Mouse (Mus musculus): ENCODE results near the gene Tgfbr3.

Gene Tgfbr3

DNA sequence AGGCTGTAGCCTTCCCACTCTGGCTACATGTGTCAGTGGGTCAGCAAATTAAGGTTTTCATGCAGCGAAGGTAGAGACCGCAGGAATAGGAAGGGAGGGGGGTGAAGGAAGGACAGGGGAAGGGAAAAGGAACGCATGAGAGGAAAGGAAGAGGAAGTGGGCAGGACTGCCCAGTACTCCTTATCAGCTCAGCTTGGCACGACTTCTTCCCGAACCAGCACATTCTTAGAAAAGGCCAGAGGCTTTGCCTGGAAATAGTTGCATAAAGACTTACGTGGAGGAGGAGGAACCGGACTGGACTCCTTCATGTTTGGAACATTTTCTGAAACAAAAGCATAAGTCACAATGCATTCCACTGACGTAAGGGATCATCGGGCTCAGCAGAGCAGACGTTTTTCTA is 168.3 kb downstream of the Tgfbr3 start:
- in situ Hi-C loops (cut with MboI; ENCODE audit: unreplicated experiment in 2 of 2) = no loop called here

DNA sequence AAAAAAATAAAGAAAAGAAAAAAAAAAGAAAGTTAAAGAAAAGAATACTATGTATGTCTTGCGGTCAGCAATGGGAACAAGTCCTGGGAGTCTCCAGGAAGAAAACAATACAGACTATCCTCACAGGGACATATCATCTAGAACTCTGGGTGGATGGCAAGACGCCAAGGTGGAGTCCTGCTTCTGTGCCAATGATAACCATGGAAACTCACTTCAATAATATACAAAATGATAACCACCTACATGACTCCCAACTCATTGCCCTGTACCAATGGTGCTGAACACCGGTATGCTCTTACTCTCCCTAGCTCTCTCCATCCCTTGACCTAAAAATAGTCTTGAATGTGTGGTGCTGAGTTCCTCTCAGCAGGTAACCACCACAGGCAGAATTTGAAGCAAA is 168.8 kb downstream of the Tgfbr3 start:
- in situ Hi-C loops (cut with MboI; ENCODE audit: unreplicated experiment in 2 of 2) = no loop called here

DNA sequence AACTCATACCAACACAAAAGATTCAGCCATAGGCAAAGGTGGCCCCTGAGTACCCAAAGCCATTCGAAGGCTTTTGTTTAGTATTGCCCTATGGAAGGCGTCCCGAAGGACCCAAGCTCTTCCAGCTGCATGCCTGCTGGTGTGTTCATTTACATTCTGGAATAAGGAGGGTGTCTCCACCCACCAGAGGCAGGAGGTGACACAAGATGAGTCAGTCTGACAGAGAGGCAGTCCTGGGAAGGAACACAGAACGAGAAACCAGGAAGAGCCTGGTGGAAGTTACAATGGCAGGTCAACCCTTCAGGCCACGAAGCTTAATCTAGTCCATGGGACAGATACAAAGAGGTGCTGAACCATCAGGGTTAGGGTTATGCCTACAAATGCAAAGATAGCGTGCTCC is 169.5 kb downstream of the Tgfbr3 start:
- in situ Hi-C loops (cut with MboI; ENCODE audit: unreplicated experiment in 2 of 2) = no loop called here

DNA sequence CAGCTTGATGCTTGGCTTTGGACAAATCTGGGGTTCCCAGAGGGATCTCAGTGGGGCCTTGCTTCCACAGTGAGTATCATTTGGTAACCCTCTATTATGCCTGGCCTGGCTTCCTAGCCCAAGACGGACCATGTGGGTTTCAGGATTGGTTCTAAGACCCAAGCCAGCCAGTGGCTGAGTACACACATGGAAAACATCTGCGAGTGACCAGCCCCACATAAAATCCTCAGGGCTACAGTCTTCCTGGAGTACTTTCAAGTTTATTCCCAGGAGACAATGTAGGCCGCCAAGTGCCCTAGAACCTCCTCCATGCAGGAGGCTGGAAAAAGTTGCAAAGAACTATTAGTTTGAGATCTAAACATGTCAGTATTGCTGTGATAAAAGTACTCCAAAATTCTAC is 172.6 kb downstream of the Tgfbr3 start:
- in situ Hi-C loops (cut with MboI; ENCODE audit: unreplicated experiment in 2 of 2) = no loop called here

DNA sequence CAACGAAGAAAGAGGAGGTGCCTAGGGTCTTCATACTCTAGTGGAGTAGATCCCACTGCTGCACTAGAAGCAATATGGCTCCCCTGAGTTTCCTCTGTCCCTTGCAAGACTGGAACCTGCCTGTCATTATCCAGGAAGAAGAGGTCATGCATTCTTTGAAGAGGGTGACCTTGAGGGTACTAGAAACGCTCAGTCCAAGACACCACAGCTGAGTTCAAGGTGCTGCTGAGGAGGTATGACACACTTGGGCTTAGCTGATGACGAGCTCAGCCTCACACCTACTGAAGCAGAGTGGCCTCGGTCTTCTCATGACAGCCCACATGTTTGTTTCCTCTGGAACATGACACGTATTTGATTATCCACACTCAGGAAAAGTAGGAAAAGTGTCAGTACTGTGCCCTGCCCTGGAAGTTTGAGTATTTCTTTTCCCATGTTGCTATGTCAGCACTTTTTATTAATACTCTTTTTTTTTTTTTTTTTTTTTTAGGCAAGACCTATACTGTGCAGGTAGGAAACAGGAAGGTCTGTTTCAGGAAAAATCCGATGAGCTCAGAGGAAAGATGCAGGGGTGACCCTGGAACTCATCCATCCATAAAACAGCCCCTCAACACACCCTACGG is 176.7 kb downstream of the Tgfbr3 start:
- in situ Hi-C loops (cut with MboI; ENCODE audit: unreplicated experiment in 2 of 2) = no loop called here

DNA sequence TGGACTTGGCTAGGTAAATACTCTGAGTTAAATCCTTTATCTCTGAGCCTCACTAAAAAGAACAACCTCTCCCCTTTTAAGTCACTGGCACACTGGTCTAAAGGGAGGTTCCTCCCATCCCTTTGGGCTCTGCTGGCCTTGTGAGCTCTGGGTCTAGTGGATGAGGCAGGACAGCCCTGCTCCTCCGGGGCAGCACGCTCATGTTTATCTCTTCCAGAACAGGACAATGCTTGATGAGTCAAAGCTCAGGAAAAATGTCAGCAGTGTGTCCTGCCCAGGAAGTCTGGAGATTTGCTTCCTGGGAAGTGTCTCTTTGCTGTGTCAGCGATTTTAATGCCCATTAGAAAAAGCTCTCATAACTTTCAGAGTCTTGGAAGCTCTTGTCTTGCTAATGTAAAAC is 177.6 kb downstream of the Tgfbr3 start:
- in situ Hi-C loops (cut with MboI; ENCODE audit: unreplicated experiment in 2 of 2) = no loop called here

DNA sequence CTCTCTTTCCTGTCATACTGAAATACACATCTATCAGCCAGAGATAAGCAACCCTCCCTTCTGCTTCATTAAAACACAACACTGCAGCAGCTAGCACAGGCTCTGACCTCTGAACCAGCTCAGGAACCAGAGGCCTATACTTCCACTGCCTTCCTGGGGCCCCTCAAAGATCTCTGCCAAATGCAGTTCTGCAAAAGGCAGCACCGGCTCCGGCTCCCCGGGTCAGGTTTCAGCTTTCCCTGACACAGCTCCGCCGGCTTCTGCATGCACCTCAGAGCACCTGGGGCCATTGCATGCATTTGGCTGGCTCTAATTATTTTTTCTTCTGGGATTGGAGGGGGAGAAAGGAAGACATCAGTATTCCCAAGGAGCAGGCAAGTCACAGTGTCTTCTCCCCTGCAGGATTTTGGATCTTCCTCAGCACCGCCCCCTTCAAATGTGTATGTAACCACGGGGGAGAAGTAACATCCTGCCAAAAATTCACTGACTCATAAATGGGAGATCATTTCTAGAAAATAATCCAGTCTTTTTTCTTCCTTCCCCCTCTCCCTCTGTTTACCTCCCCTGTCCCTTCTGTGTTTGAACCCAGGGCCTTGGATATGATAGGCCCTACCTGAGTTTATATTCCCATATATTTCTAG is 178.4 kb downstream of the Tgfbr3 start:
- in situ Hi-C loops (cut with MboI; ENCODE audit: unreplicated experiment in 2 of 2) = no loop called here

DNA sequence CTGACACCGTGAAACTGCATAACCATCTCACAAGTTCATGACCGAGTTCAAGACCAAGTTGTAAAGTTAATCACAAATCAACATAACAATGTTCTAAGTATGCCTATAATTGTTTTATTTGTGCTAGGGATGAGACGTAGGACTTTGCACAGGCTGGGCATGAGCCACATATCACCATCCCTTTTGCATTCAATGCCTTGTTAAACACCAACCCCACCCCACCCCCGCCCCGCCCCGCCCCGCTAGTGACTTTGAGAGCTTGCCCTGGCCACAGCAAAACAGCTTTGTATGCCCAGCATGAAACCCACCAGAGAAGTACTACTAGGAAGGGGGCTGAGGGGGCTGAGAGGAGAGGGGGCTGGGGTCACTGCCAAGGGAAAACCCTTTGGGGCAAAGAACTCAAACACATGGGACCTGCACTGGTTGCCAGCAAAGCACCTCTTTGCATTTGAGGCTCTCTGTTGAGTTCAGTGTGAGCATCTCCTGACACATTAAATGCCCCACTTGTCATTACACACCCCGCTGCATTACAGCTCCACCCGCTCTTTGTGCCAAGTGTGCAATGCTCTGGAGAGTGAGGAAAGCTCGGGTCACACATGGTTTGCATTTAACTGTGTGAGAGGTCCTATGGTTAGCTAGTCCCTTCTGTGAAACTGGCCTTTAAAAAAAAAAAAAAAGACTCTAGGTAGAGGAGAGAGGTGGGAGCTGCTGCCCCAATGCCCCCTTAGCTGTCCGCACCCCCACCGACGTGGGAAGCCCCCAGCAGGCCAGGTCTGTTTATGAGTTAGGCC is 179.1 kb downstream of the Tgfbr3 start:
- in situ Hi-C loops (cut with MboI; ENCODE audit: unreplicated experiment in 2 of 2) = no loop called here

DNA sequence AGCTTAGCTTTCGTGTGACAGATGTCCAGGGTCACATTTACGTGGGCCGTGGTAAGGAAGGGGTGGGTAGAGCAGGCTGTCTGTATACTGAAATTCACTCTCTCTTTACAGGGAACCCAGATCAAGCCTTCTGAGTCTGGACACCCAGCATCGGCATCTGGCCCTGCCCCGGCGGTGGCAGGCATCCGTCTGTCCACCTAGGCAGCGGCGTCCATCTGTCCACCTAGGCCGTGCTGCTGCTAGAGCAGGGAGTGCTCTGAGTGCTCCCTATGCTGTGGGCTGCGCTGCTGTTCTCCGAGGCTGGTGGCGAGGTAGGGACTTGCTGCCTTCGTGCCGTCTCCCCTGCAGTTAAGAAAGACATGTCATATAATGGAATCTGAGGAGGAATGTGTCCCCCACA is 180.0 kb downstream of the Tgfbr3 start:
- in situ Hi-C loops (cut with MboI; ENCODE audit: unreplicated experiment in 2 of 2) = no loop called here

DNA sequence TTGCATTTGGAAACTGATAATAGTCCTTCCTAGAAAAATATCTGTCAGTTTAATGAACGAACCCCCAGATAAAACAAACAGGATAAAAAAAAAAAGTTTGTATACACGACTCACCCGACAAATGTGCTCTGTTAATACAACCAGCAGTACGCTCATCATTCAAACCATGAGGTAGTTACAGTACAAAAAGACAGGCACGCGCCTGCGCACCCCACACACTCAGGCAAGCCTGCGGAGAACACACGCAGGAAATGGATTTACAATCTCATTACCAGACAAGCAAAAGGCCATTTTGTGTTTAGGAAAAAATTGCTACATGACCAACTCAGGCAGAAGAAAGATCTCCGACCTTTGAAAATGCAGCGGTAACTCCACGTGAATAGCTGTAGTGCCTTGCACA is 182.6 kb downstream of the Tgfbr3 start:
- in situ Hi-C loops (cut with MboI; ENCODE audit: unreplicated experiment in 2 of 2) = no loop called here

DNA sequence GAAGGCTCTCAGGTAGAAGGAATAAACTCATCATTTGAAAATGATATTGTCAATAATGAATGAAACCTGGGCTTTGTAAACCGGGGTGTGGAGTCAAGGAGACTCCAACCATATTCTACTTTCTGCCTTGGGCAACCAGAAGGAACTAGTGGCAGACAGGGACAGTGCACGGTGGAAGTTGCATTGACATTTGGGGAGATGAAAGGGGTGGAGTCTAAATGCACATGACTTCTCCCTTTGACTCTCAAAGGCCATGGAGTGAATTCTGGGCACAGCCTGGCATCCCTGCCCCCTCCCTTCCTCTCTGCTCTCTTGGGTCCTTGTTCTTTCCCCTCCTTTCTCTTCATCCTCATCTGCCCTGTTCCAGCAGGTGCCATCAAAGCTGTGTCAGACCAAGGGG is 183.3 kb downstream of the Tgfbr3 start:
- in situ Hi-C loops (cut with MboI; ENCODE audit: unreplicated experiment in 2 of 2) = no loop called here

DNA sequence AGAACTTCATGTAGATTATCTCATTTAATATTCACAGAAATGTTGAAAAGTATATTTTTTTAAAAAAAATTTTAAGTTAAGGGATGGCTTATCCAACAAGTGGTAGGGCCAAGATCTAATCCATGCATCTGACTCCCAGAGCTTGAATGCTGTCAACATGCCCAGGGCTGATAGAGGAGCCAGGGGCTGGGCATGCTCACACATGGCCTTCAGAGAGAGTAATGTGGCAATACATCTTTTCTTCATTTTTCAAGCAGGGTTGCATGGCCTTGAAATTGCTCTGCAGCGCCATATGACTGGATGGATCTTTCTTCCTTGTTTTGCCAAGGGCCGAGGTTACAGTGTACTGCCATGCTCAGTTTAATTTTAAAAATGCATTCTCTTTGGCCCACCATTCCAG is 185.8 kb downstream of the Tgfbr3 start:
- in situ Hi-C loops (cut with MboI; ENCODE audit: unreplicated experiment in 2 of 2) = no loop called here

DNA sequence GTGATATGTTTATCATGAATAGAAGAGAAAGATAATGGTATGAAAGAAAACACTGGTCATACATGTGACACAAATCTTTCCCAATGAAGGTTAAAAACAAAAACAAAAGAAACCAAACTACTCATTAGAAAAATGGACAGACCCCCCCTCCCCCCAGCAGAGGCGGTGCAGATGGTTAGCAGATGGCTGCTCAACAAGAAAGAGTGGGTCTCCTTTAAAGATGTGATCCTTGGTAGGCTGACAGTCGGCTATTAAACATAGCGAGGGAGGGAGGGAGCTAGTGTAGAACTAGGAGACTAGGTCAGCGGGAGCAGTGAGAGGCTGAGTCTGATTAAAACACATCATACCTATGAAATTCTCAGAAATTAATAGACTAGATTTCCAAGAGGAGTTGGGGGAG is 186.5 kb downstream of the Tgfbr3 start:
- in situ Hi-C loops (cut with MboI; ENCODE audit: unreplicated experiment in 2 of 2) = no loop called here

DNA sequence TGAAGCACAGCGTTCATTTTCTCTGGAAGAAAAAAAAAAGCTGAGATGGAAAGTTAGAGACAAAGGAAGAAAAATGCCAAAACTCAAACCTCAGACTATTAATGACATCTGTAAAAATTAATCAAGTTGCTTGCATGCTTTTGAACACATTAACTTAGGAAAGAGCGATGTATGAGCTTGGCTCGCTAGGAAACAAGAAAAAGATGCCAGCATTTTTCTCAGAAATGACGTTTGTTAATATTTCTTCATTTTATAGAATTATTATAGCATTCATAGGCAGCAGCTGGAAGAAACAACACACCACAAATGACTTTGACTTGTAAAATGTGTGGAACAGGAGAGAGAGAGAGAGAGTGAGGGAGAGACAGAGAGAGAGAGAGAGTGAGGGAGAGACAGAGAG is 187.7 kb downstream of the Tgfbr3 start:
- in situ Hi-C loops (cut with MboI; ENCODE audit: unreplicated experiment in 2 of 2) = no loop called here

DNA sequence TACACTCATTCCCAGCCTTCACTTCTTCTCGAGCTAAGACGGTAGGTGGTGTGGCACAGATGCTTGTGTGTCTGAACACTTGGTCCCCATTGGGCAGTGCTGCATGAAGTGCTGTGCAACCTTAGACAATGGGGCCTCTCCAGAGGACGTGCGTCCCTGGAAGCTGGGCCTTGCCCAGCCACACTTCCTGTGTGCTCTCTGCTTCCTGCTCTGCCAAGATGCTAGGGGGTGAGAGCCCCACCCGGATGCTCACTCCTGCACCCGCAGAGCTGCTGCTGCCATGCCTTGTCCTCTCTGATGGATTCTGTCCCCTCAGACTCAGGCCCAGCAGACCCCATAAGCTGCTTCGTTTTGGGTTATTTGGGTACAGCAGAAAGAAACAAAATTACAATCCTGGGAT is 188.3 kb downstream of the Tgfbr3 start:
- in situ Hi-C loops (cut with MboI; ENCODE audit: unreplicated experiment in 2 of 2) = no loop called here

DNA sequence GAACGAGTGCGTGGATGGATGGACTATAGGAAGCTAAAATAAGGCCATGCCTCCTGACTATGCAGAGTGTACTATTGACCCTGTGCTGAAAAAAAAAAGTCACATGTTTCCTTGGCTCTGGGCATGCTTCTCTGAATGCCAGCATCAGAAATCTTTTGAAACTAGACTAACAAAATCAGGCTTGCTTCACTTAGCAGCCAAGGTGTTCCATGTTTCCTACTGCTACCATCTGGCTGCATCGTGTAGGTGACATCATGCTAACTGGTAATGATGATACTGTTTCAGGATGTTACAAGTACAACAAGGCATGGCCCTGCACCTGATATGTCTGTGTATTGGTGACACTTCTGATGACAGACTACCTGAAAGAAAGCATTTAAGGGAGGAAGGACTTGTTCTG is 189.8 kb downstream of the Tgfbr3 start:
- in situ Hi-C loops (cut with MboI; ENCODE audit: unreplicated experiment in 2 of 2) = no loop called here

DNA sequence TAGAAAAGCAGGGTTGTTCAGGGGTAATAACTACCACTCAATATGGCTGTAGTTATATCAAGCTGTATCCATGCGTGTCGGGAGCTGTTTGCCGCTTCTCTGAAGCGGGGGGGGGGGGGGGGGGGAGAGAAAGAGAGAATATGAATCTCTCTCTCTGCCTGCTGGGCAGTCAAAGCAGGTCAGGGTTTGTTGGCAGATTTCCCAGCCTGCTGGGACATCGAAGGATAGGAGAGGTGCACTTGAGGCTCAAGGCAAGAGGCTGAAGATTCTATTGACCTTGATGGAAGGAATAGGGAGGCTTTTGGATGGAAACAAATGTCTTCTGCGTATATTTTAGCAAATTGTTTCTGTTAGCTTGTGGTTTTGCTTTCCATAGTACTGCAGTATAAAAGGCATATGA is 190.4 kb downstream of the Tgfbr3 start:
- in situ Hi-C loops (cut with MboI; ENCODE audit: unreplicated experiment in 2 of 2) = no loop called here

DNA sequence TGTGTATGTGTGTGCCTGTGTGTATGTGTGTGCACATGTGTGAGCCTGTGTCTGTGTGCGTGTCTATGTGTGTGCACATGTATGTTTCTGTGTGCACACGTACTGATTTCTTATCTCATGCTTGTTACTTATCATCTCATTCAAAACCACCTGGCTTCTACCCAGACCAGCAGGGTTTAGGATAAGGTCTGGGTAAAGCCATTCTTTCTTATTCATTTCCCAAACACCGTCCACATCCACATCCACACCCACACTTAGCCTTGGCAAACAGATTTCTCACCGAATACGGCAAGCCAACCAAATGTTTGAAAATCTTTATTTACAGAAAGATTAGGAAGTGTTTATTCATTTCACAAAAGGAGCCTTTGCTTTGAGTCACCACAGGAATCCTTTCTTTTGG is 191.4 kb downstream of the Tgfbr3 start:
- in situ Hi-C loops (cut with MboI; ENCODE audit: unreplicated experiment in 2 of 2) = no loop called here

DNA sequence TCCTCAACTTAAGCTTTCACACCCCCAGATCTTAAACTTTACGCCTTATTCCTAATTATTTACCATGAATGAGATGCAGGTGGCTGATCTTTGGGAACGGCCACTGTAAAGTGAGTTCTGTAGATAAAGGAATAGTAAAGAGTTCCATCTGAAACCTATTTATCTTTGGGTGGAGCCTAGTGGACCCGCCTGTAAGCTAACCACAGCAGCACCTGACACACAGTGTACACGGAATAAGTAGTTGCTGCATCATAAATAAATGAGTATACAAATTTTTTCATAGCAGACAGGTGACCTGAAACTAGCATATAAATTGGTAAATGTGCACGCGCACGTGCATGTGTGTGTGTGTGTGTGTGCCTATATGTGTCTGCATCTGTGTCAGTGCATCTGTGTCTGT is 192.1 kb downstream of the Tgfbr3 start:
- in situ Hi-C loops (cut with MboI; ENCODE audit: unreplicated experiment in 2 of 2) = no loop called here

DNA sequence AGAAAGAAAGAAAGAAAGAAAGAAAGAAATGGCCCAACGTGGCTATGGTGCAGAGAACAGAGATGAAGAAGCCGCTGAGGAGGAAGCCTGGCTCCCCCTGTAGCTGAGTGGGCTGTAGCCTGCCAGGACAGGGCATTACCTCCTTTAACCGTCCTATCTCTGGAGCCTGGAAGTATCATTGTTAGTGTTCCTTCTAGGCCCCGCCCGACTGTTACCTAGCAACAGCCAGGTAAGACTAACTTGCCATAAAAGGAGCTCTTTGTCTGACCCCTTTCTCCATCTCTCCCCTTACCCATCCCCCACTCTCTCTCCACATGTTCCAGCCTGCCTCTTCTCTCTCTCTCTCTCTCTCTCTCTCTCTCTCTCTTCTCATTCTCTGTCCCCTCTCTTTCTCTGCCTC is 195.2 kb downstream of the Tgfbr3 start:
- in situ Hi-C loops (cut with MboI; ENCODE audit: unreplicated experiment in 2 of 2) = no loop called here

DNA sequence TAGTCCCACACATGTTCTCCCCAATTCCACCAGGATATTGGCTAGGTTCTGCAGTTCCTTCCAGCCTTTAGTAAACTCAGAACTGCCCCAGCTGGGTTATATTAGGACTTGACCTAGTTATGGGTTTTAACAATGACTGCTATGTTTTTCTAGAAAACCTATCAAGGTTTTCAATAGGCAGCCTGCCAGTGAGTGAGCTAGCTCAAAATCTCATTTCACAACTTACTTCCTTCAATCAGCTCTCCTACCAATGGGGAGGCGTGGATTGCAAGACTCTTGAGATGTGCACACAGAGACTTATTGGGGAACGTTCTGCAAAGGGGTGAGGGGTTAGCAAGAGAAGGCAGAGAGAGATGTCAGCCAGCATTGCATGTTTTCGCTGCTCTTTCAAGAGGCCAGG is 196.2 kb downstream of the Tgfbr3 start:
- in situ Hi-C loops (cut with MboI; ENCODE audit: unreplicated experiment in 2 of 2) = no loop called here

DNA sequence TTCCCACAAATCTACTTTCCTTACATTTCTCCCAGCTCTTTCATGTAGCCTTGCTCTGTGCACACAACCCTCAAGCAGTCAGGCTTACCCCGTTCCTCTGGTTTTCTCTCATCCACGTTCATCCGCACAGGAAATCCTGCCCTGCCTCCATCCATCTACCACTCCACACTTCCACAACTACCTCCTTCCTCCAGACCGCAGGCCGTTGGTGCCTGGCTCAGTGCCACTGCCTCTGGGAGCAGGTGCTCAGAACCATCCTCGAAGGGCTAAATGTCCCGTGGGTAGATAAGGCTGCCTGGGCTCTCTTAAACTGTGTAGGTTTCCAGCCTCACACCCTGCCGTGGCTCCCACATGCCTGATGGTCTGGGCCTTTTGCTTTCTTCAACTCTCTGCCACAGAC is 197.3 kb downstream of the Tgfbr3 start:
- in situ Hi-C loops (cut with MboI; ENCODE audit: unreplicated experiment in 2 of 2) = no loop called here

All from v-Abl transformed pro-B cells (cell line).